Mouse (Mus musculus): Measurements from ENCODE around the gene Gpr15. TPM values are rescaled to one million over a fixed set of nuclear protein-coding genes. Genes with fewer than 3 reads are reported as not detected.

Gene Gpr15
- polyA plus RNA-seq, 1 experiment from 2014 or later, result 0.11 TPM

DNA sequence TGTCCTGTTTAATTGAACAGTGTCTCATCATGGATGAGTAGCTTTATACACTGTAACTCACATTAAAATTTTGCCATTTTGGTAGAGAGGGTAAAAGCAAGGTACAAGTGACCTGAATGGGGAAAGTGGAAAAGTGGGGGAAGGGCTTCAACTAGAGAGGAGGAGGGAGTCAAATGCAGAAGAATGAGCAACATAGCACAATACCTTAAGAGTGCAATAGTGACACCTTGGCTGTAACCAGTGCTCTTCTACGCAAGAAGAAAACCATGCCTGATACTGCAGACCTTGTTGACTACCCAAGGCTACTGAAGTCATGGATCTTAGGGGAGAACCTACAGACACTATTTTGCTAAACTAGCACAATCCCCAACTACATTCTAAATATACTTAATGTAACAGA is 21.6 kb downstream of the Gpr15 start:
- Histone ChIP-seq H3K4me3 (replicated peaks) (no peak overlapping the region), H3K9ac (no peak overlapping the region), H3K9me3 (no peaks in the 10 kb centered on the region), H3K4me1 (no peaks in the 10 kb centered on the region), H3K27ac (no peak overlapping the region), H3K36me3 (replicated peaks) (no peaks in the 10 kb centered on the region), H3K27me3 (no peaks in the 10 kb centered on the region), H3K4me2 (no peak overlapping the region)
- WGBS, result 95% methylated on average over 1 of the region's 1 CpGs
- no peak for ATAC-seq (ENCODE audit: low FRiP score)

DNA sequence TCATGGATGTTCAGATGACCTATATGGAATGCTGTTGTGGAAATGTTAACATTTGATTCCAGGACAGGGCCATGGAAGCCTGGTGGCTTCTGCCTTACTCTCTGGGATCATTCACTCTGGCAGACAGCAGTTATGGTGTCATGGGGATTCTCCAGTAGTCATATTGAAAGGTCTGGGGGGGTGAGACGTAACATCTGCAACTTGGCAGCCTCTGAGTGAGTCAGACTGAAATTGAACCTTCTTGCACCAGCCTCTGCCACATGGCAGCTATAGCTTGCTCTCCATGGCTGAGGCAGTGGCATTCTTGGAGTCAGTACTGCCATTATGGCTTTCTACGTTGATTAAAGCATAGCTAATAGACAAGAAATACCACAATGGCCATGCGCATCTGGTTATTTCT is 22.1 kb downstream of the Gpr15 start:
- Histone ChIP-seq H3K27me3 (no peaks in the 10 kb centered on the region), H3K27ac (no peak overlapping the region), H3K4me3 (replicated peaks) (no peak overlapping the region), H3K9me3 (no peaks in the 10 kb centered on the region), H3K9ac (no peak overlapping the region), H3K36me3 (replicated peaks) (no peaks in the 10 kb centered on the region), H3K4me2 (no peak overlapping the region), H3K4me1 (no peaks in the 10 kb centered on the region)
- ATAC-seq (ENCODE audit: low FRiP score), result no peak
- 91% methylated on average over 3 of the region's 3 CpGs for WGBS

DNA sequence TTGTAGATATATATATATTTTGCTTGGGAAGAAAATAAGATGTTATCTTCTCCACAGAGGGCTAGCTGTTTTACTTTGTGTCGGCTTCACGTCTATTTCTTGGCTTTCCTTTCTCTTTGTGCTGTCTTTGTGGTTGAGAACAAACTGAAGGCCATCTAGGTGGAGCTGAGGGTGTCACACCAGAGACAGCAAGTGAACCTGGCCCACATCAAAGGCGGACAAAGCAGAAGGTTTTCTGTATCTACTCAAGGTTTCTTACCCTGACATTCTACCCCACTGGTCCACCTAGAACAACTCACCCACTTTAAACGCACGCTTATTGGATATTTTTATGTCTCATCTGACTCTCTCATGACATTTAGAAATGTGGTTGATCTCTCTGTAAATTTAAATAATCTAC is 24.8 kb downstream of the Gpr15 start:
- ATAC-seq (ENCODE audit: low FRiP score), result no peak
- H3K4me2 ChIP-seq, result no peak overlapping the region
- no peak overlapping the region for H3K4me3 ChIP-seq (replicated peaks)
- H3K9me3 ChIP-seq, result no peaks in the 10 kb centered on the region
- H3K27me3 ChIP-seq, result no peaks in the 10 kb centered on the region
- no peak overlapping the region for H3K9ac ChIP-seq
- H3K4me1 ChIP-seq, result no peaks in the 10 kb centered on the region
- no peak overlapping the region for H3K27ac ChIP-seq
- 91% methylated on average over 5 of the region's 5 CpGs for WGBS
- H3K36me3 ChIP-seq (replicated peaks), result no peaks in the 10 kb centered on the region

DNA sequence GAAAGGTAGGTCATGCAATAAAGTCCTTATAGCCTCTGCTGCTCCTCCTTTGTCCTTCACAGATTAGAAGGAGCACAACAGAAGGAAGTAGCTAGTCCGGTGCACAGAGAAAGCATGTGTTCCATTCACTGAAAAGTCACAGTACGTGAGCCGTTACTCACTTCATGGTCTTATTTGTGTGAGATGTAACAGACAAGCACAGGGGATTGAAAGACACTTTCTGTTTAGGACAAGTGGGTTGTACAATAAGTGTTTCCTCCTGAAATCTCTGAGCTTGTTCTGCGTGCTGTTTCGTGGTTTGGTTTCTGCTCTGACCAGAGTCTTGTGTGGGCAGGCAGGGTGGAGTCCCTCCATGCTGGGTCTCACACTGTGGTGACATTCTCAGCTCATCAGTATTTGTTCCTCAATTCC is 28.5 kb downstream of the Gpr15 start:
- Histone ChIP-seq H3K4me2 (no peak overlapping the region), H3K27ac (no peak overlapping the region), H3K36me3 (replicated peaks) (no peaks in the 10 kb centered on the region), H3K9ac (no peak overlapping the region), H3K4me1 (no peaks in the 10 kb centered on the region), H3K9me3 (no peaks in the 10 kb centered on the region), H3K4me3 (replicated peaks) (no peak overlapping the region), H3K27me3 (no peaks in the 10 kb centered on the region)
- no peak for ATAC-seq (ENCODE audit: low FRiP score)
- WGBS, result 82% methylated on average over 5 of the region's 5 CpGs

DNA sequence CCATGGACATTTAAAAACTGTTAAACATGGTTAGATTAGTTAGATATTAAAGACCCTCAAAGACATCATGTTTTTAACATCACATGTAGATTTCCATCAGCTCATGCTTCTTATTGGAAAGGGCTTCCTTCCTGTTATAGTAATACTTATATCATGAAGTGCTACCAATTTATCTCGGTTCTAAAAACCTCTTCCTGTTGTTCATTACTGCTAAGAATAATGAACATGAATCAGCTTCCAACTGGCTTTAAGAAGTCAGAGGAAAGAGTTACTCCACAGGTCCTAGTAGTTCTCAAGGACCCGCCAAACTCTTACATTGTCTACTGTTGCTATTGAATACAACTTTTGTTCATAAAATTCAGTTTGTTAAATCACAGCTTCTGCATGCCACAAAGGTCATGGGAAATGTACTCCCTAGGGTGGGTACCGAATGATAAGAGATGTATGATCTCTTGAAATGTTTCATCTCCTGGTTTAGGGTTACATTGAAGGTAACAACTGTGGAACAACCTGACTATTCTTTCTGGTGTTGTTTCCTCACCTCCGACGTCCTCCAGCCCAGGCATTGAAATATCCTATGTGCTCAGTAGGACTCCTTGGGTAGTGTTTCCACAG is 29.2 kb downstream of the Gpr15 start:
- H3K9me3 ChIP-seq, result no peaks in the 10 kb centered on the region
- no peak overlapping the region for H3K9ac ChIP-seq
- ATAC-seq (ENCODE audit: low FRiP score), result no peak
- H3K27ac ChIP-seq, result no peak overlapping the region
- no peaks in the 10 kb centered on the region for H3K4me1 ChIP-seq
- no peak overlapping the region for H3K4me2 ChIP-seq
- no peak overlapping the region for H3K4me3 ChIP-seq (replicated peaks)
- WGBS, result 89% methylated on average over 5 of the region's 5 CpGs
- no peaks in the 10 kb centered on the region for H3K36me3 ChIP-seq (replicated peaks)
- no peaks in the 10 kb centered on the region for H3K27me3 ChIP-seq

DNA sequence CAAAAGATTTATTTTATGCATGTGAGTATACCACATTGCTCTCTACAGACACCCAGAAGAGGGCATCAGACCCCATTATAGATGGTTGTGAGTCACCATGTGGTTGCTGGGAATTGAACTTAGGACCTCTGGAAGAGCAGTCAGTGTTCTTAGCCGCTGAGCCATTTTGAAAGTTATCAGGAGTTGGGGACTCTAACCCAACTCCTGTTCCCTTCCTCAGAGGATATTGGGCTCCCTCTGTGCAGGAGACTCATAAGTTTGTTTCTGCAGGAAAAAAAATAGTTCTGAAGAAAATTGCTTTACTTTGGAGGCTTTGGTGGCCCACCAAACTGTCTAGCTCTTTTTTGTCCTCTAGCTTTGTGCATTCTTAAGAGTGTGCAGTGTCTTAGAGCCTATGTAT is 30.3 kb downstream of the Gpr15 start:
- Histone ChIP-seq H3K4me3 (replicated peaks) (no peak overlapping the region), H3K27ac (no peak overlapping the region), H3K27me3 (no peaks in the 10 kb centered on the region), H3K9me3 (no peaks in the 10 kb centered on the region), H3K36me3 (replicated peaks) (no peaks in the 10 kb centered on the region), H3K4me1 (no peaks in the 10 kb centered on the region), H3K4me2 (no peak overlapping the region), H3K9ac (no peak overlapping the region)
- no peak for ATAC-seq (ENCODE audit: low FRiP score)
- 100% methylated on average over 1 of the region's 1 CpGs for WGBS

DNA sequence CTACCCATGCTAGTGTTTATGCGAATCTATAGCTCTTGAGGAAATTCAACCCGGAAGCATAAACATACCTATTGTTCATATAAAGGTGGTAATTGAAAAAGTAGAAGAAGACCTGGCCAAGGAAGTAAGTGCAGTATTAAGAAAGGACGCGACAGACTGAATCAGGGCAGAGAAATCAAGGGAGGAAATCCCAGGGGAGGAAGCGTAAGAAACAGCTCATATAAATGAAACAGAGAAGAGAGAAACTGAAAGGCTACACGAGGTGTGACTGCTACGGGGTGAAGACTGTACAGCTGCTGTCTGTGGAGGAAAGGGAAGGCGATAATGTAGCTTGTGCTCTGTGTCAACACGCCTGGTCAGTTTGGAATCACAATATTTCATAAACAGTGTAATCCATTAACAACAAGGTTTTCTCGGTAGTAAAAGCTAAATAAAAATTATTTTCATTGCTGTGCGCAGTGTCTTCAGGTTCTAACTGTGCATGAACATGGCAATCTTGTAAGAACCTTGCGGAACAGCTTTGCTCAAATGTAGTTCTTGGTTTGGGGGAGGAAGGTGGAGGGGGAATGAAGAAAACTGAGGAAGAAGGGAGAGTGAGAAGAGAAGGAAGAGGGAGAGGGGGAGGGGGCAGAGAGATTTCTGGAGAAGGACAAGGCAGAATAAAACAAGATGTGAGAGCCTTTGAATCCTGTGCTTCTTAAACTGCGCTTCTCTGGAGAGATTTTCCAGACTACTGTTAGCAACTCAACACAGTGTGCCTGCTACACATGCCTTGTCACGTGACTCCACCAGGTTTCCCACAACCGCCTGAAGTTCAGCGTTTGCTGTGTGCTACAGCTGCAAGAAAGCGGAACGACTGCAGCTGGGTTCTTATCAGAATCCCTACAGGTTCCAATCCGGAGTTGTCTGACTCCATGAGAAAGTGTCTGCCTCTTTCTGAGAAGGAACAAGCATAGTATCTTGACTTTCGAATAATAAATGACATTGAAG is 33.0 kb downstream of the Gpr15 start:
- WGBS, result 85% methylated on average over 20 of the region's 20 CpGs
- no peak overlapping the region for H3K9ac ChIP-seq
- H3K36me3 ChIP-seq (replicated peaks), result no peaks in the 10 kb centered on the region; the same call in 1 of the 2 replicates
- H3K27me3 ChIP-seq, result no peaks in the 10 kb centered on the region
- no peak overlapping the region for H3K4me3 ChIP-seq (replicated peaks)
- H3K4me1 ChIP-seq, result no peaks in the 10 kb centered on the region
- ATAC-seq (ENCODE audit: low FRiP score), result no peak
- H3K4me2 ChIP-seq, result no peak overlapping the region
- H3K9me3 ChIP-seq, result no peaks in the 10 kb centered on the region
- H3K27ac ChIP-seq, result no peak overlapping the region

DNA sequence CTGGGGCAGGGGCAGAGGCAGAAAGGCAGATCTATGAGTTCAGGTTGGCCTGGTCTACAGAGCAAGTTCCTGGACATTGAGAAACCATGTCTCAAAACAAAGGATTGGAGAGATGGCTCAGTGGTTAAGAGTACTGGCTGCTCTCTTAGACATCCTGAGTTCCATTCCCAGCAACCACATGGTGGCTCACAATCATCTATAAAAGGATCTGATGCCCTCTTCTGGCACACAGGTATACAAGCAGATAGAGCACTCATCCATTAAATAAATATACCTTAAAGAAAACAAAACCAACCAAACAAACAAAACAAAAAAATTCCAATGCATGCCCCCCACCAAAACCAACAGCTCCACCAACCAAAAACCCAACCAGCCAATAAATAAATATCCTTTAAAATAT is 34.3 kb downstream of the Gpr15 start:
- Histone ChIP-seq H3K36me3 (replicated peaks) (no peaks in the 10 kb centered on the region; the same call in 1 of the 2 replicates), H3K4me2 (no peak overlapping the region), H3K4me1 (no peaks in the 10 kb centered on the region), H3K9ac (no peak overlapping the region), H3K27ac (no peak overlapping the region), H3K4me3 (replicated peaks) (no peak overlapping the region), H3K9me3 (no peaks in the 10 kb centered on the region), H3K27me3 (no peaks in the 10 kb centered on the region)
- ATAC-seq (ENCODE audit: low FRiP score), result no peak

DNA sequence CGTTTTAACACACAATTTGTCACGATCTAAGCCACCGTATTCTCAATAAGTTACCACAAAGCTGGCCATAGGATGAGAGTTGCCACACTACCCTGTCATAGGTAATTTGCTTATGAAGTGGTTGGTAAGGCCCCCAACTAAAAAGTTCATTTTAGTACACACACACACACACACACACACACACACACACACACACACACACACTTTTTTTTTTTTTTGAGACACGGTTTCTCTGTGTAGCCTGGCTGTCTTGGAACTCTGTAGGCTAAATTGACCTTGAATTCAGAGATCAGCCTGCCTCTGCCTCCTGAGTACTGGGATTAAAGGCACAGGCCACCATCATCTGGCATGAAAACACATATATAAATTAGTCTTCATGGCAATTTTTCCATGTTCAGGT is 35.0 kb downstream of the Gpr15 start:
- no peak overlapping the region for H3K4me2 ChIP-seq
- no peak overlapping the region for H3K9ac ChIP-seq
- no peaks in the 10 kb centered on the region for H3K27me3 ChIP-seq
- H3K36me3 ChIP-seq (replicated peaks), result no peaks in the 10 kb centered on the region; the same call in 1 of the 2 replicates
- H3K4me1 ChIP-seq, result no peaks in the 10 kb centered on the region
- H3K4me3 ChIP-seq (replicated peaks), result no peak overlapping the region
- H3K9me3 ChIP-seq, result no peaks in the 10 kb centered on the region
- 90% methylated on average over 4 of the region's 4 CpGs for WGBS
- ATAC-seq (ENCODE audit: low FRiP score), result no peak
- no peak overlapping the region for H3K27ac ChIP-seq

DNA sequence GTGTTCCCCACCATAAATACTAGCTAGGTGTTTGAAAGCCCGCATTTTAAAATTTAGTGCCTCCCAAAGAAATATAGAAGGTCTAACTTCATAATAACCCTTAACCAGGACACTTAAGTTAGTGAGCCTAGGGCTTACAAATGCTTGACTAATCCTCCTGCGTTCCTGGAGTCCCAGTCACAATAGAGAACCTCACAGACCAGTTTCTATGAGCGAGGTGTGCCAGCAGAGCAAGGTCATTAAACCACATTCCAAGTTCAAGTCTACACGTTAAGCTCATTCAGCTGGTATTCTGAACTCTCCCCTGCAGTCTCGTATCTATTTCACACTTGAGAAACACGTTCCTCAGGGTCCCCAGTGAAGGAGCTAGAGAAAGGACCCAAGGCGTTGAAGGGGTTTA is 36.0 kb downstream of the Gpr15 start:
- 80% methylated on average over 7 of the region's 7 CpGs for WGBS
- no peaks in the 10 kb centered on the region for H3K4me1 ChIP-seq
- no peak overlapping the region for H3K4me2 ChIP-seq
- ATAC-seq (ENCODE audit: low FRiP score), result no peak
- H3K9me3 ChIP-seq, result no peaks in the 10 kb centered on the region
- no peaks in the 10 kb centered on the region for H3K27me3 ChIP-seq
- H3K27ac ChIP-seq, result no peak overlapping the region
- H3K4me3 ChIP-seq (replicated peaks), result no peak overlapping the region
- no peak overlapping the region for H3K9ac ChIP-seq
- peaks cover 4% of the 10 kb centered on the region for H3K36me3 ChIP-seq (replicated peaks)

DNA sequence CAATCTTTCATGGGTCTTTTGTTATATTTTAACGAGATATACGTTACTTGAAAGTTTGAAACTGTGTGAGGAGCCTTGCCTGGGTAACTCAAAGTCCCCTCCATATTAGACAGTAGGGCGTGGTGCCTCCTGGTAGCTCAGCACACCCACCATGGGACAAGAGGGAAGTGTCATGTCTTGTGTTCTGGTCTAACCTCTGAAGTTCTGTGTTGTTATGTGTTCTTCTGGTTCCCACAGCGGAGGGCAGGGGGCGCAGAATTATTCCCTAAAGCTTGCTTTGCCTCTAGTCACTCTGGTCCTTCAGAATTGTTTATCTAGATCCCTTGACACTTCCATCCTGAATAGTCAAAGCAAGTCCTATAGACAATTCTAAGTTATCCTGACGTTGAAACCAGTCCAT is 36.8 kb downstream of the Gpr15 start:
- no peak for ATAC-seq (ENCODE audit: low FRiP score)
- Histone ChIP-seq H3K27ac (no peak overlapping the region), H3K9me3 (no peaks in the 10 kb centered on the region), H3K27me3 (no peaks in the 10 kb centered on the region), H3K4me2 (no peak overlapping the region), H3K4me1 (no peaks in the 10 kb centered on the region), H3K36me3 (replicated peaks) (peaks cover 9% of the 10 kb centered on the region), H3K4me3 (replicated peaks) (no peak overlapping the region), H3K9ac (no peak overlapping the region)
- WGBS, result 94% methylated on average over 6 of the region's 6 CpGs

DNA sequence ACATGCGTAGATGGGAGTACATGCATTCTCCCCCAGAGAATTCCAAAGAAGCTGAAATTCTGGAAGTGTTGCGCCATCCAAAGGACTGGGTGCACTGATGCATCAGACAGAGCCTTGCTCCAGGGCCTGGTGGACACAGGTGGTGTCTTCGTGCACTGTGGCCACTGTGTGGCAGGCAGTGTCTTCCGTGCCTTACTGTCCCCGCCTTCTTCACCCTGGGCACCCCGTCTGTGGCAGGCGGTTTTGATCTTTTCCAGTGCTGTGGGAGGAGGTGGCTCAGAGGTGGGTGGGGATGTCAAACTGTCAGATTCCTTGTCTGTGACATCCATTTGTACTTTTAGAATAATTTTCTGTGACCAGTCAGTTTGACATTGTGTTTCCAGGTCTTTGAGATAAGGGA is 40.2 kb downstream of the Gpr15 start:
- Histone ChIP-seq H3K27me3 (no peaks in the 10 kb centered on the region), H3K4me1 (no peaks in the 10 kb centered on the region), H3K4me2 (no peak overlapping the region), H3K27ac (no peak overlapping the region), H3K9ac (no peak overlapping the region), H3K36me3 (replicated peaks) (peaks cover 29% of the 10 kb centered on the region), H3K4me3 (replicated peaks) (no peak overlapping the region), H3K9me3 (no peaks in the 10 kb centered on the region)
- WGBS, result 79% methylated on average over 7 of the region's 7 CpGs
- no peak for ATAC-seq (ENCODE audit: low FRiP score)

DNA sequence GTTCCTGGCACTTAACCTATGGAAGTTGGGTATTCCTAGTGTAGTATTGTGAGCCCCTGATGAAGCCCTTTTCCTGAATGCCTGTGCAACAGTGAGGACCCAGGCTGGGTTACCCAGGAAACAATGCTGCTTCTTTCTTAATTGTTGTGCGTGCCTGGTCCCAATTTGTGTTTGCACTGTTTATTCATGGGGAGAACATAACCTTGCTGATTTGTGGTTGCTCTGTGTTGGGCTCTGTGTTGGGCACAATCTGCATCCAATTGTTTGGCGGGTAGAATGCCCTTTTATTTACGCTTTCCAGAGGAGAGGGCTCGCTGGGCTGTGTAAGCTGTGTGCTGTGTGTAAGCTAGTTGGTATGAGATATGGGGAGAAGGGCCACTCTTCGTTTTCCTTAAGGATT is 41.4 kb downstream of the Gpr15 start:
- H3K36me3 ChIP-seq (replicated peaks), result peaks cover 32% of the 10 kb centered on the region
- no peaks in the 10 kb centered on the region for H3K27me3 ChIP-seq
- H3K9me3 ChIP-seq, result no peaks in the 10 kb centered on the region
- no peak for ATAC-seq (ENCODE audit: low FRiP score)
- 88% methylated on average over 5 of the region's 5 CpGs for WGBS
- no peak overlapping the region for H3K4me2 ChIP-seq
- H3K9ac ChIP-seq, result no peak overlapping the region
- H3K27ac ChIP-seq, result no peak overlapping the region
- H3K4me1 ChIP-seq, result no peaks in the 10 kb centered on the region
- H3K4me3 ChIP-seq (replicated peaks), result no peak overlapping the region
